Mouse (Mus musculus) gastrocnemius, adult 2 months (tissue): ENCODE results near the gene Gm17783. TPM values are rescaled to one million over a fixed set of nuclear protein-coding genes. Genes with fewer than 3 reads are reported as not detected.
"Not testable (repeated sequence)": the region's sequence is repeated elsewhere in the genome, so short reads cannot be mapped to it uniquely, and the experiment has no call there.

Source experiments
- DNase-seq: peaks from one replicate; pipeline ENCODE4 v3.0.0; 2022
- H3K27ac ChIP-seq: fragments of 200-600 bp; 2 replicates; pipeline ENCODE4 v1.8.1; 2022; ENCODE audit warnings: mild to moderate bottlenecking
- H3K4me3 ChIP-seq: fragments of 200-600 bp; 2 replicates; pipeline ENCODE4 v1.8.1; 2022; ENCODE audit warnings: mild to moderate bottlenecking, moderate library complexity
- CTCF ChIP-seq: fragments of 200-600 bp; IDR thresholded peaks from 2 replicates; pipeline ENCODE4 v1.8.1; 2022; ENCODE audit warnings: antibody characterized with exemption, mild to moderate bottlenecking, moderate library complexity
- intact Hi-C: fragments of 180-260 bp; cut with DNase I; formaldehyde crosslinking; loops from one replicate; pipeline ENCODE4 v1.15.1; 2025
- long read RNA-seq, 2 experiments: library from polyadenylated mRNA; stranded (forward); transcript quantifications; one replicate each; pipeline ENCODE4 v2.0.0; 2021
- total RNA-seq, 2 experiments: library from RNA; stranded (reverse); gene quantifications; 2 replicates each; pipeline ENCODE4 v1.2.3; 2021

The Gm17783 gene
- not detected for total RNA-seq
- long read RNA-seq, experiment 1 = 0 reads
- long read RNA-seq, experiment 2 = 0 reads

- no peak within 1 kb of the TSS for H3K27ac ChIP-seq
- H3K4me3 ChIP-seq = no peak within 1 kb of the TSS
- TF ChIP-seq CTCF = no peak
- DNase-seq = no peak
- intact Hi-C loops = no loop called here
Observed at GRCm38 (mm10) chr16:45531950-45532349, at the start of gene Gm17783. Gene Gm17783 (minus strand): TSS chr16:45532050.

- Histone ChIP-seq H3K27ac (no peak overlapping the region), H3K4me3 (no peak overlapping the region)
- intact Hi-C loops = no loop called here
- no peak for DNase-seq
- no peak for TF ChIP-seq CTCF
Observed at GRCm38 (mm10) chr16:45579883-45580282, 48.0 kb upstream of the Gm17783 start.

DNA sequence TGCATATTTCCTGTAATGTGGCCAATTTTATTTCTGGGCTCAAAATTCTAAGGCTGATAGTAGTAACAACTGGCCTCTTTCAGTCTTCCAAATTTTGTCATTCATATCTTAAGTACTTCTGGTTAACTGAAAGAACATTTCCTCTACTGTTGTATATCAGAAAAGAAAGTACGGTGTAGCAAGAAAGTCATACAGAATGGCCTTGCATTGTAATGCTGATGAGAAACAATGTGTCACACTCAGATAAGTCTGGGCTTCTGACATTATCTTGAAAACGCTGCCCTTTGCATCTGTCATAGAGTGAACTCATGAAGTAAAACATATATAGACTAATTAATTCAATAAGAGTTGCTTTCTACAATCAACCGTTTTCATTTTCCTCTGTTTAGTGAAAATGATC lies 40.5 kb upstream of the Gm17783 start:
- Histone ChIP-seq H3K4me3 (no peak overlapping the region), H3K27ac (no peak overlapping the region)
- no peak for DNase-seq
- no peak for TF ChIP-seq CTCF
- intact Hi-C loops = no loop called here

DNA sequence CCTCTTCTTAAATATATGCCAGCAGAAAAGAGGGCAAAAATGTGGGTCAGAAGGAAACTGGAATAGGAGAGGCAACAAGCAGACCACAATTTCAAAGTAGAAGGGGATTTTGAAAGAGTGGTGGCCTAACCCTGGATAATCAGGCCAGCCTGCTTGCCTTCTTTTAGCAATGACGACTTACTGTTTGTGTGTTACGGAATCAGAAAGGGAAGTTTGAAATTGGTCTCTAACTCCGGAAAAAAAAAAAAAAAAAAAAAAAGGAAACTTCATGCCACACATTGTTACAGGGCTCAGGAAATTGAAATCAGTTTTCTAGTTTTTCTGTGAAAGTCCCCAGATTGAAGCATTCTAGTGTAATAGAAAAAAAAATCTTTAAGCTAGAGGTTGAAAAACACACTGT lies 29.9 kb upstream of the Gm17783 start:
- Histone ChIP-seq H3K4me3 (no peak overlapping the region), H3K27ac (no peak overlapping the region)
- intact Hi-C loops = no loop called here
- TF ChIP-seq CTCF = no peak
- DNase-seq = no peak

- Histone ChIP-seq H3K27ac (no peak overlapping the region), H3K4me3 (no peak overlapping the region)
- no peak for DNase-seq
- intact Hi-C loops = no loop called here
- TF ChIP-seq CTCF = no peak
Observed at GRCm38 (mm10) chr16:45551579-45551978, 19.7 kb upstream of the Gm17783 start.

GRCm38 (mm10) chr16:45547982-45548381 lies 16.1 kb upstream of the Gm17783 start:
- Histone ChIP-seq H3K27ac (no peak overlapping the region), H3K4me3 (no peak overlapping the region)
- no peak for DNase-seq
- no peak for TF ChIP-seq CTCF
- intact Hi-C loops = no loop called here

- intact Hi-C loops = no loop called here
- H3K4me3 ChIP-seq = no peak overlapping the region
- no peak overlapping the region for H3K27ac ChIP-seq
- TF ChIP-seq CTCF = no peak
- no peak for DNase-seq
Observed at GRCm38 (mm10) chr16:45544341-45544740, 12.5 kb upstream of the Gm17783 start.

GRCm38 (mm10) chr16:45542108-45542507 lies 10.3 kb upstream of the Gm17783 start:
- TF ChIP-seq CTCF = no peak
- intact Hi-C loops = no loop called here
- Histone ChIP-seq H3K27ac (no peak overlapping the region), H3K4me3 (no peak overlapping the region)
- no peak for DNase-seq

DNA sequence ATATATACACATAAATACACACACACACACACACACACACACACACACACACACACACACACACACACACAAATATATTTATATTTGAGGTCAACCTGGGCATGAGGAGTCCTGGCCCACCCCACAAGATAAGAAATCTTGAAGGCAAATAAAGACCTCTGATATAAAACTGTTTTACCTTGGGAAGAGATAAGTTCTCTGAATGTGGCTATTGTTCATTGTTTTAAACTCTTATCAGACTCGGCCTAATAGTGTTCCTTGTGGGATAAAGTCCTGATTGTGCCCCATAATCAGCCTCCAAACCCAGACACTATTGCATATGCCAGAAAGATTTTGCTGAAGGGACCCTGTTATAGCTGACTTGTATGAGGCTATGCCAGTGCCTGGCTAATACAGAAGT lies 6.5 kb upstream of the Gm17783 start:
- H3K27ac ChIP-seq, DNase-seq, H3K4me3 ChIP-seq, intact Hi-C loops: not testable (repeated sequence)

DNA sequence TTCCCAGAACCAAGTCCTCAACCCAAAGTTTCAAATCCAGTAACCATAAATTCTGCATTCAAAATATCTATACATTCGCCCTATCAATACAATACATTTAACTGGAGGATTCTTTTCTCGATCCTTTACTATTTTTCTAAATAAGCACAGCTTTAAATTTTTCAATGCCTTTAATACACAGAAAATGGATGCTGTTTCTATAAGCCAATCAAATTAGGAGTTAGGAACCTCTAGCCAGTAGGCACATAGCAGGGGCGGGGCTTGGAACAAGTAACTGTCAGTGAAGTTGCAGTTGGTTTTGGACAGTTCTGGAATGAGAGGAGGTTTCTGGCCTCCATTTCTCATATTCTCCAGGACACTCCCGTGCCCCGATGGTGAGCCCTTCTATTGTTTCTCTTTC lies 3.2 kb upstream of the Gm17783 start, which contains the start of gene Slc9c1:
Gene Slc9c1, plus strand, starts transcription at position 301 of the 400 bp plus-strand sequence.
- DNase-seq = no peak
- no peak within 1 kb of the TSS for H3K4me3 ChIP-seq
- intact Hi-C loops = no loop called here
- H3K27ac ChIP-seq = no peak within 1 kb of the TSS
- TF ChIP-seq CTCF = no peak

DNA sequence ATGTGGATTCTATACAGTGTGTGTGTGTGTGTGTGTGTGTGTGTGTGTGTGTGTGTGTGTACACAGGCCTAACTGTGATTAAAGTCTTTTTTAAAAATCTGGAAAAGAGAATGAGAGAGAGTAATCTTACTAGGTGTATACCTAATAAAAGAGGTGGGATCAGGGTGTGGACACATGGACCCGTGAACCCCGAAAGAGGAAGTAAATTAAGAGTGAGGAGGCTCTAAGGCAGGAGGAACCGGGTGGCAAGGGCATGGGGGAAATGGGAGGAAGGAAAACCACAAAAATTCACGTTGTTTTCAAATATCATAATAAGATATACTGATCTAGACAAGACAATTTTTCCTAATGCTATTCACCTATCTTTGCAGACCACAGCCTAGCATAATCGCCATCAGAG lies 6.3 kb downstream of the Gm17783 start:
- intact Hi-C loops = no loop called here
- H3K4me3 ChIP-seq = no peak overlapping the region
- TF ChIP-seq CTCF = no peak
- no peak for DNase-seq
- no peak overlapping the region for H3K27ac ChIP-seq

GRCm38 (mm10) chr16:45495326-45495725 lies 36.5 kb downstream of the Gm17783 start:
- DNase-seq = no peak
- TF ChIP-seq CTCF = no peak
- intact Hi-C loops = no loop called here
- Histone ChIP-seq H3K4me3 (no peak overlapping the region), H3K27ac (no peak overlapping the region)

DNA sequence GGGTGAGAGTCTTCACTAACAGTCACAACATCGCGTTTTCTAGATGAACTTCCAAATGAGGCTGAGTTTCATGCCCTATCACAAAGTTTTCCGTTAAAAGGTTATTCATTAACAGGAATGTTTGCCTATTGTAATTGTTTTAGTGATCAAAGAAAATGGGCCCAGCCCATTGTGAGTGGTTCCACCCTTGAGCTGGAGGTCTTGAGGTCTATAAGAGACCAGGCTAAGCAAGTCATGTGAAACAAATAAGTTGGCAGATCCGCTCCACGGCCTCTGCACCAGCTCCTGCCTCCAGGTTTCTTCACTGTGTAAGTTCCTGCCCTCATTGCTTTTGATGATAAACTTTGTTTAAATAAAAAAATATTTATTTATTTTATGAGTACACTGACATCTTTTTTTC lies 38.9 kb downstream of the Gm17783 start, which contains the start of gene Gm609:
Gene Gm609, minus strand, starts transcription at position 43 of the 400 bp plus-strand sequence.
- no peak within 1 kb of the TSS for H3K4me3 ChIP-seq
- no peak for DNase-seq
- TF ChIP-seq CTCF = no peak
- intact Hi-C loops = no loop called here
- H3K27ac ChIP-seq = no peak within 1 kb of the TSS

DNA sequence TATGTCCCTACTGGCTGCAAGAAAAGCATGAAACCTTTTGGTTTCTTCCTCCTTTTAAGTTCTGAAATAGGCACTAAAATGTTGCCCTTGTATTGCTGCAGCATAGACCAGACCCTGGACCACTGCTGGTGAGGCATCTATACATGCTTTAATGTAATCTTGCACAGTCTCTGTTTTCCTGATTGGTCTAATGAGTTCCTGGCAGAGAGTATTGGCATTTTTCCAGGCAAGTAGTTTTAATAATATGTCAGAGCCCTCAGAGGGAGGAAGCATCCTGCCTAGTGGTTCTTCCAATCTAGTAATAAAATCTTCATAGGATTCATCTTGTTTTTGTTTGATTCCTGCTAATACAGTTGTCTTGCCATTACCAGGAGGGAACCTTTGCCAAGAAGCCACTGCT lies 54.9 kb downstream of the Gm17783 start:
- no peak for DNase-seq
- Histone ChIP-seq H3K4me3 (no peak overlapping the region), H3K27ac (no peak overlapping the region)
- intact Hi-C loops = no loop called here
- TF ChIP-seq CTCF = no peak

DNA sequence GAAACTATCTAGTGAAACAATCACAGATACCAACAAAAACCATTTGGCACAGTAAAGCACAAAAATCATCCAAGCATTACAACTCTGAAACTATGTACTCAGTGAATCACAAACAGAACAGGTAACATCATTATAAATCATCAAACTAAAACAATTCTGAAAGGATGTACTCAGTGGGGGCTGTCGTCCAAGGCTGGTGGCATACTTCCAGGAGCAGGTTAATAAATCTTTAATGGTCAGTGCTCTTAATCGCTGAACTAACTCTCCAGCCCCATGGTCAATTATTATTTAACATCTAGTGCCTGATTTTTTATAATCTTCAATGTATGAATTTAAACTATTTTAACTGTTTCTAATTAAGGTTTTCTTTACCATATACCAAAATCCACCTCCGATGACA lies 60.0 kb downstream of the Gm17783 start:
- intact Hi-C loops = not testable (repeated sequence)

More for the DNA sequence above, 60.0 kb downstream of the Gm17783 start:
- not testable (repeated sequence) for DNase-seq, H3K4me3 ChIP-seq, H3K27ac ChIP-seq

Other genes starting within 250 kb of the Gm17783 start
- 10 to 100 TPM; 10.4 to 20.1 TPM for gene Cd200, start 123.0 kb downstream of the Gm17783 start, total RNA-seq
- under 1 TPM; 0.08 to 0.23 TPM for gene Gm609, start 39.1 kb downstream of the Gm17783 start, total RNA-seq
- gene Slc9c1, start 3.3 kb upstream of the Gm17783 start, total RNA-seq = not detected
- not detected for gene Gcsam, start 78.3 kb upstream of the Gm17783 start, total RNA-seq
- not detected for gene BC016579, start 122.0 kb upstream of the Gm17783 start, total RNA-seq
- not detected for gene Tmprss7, start 161.6 kb upstream of the Gm17783 start, total RNA-seq
- 1 to 10 TPM in 1 of 2 experiments, under 1 TPM in 1; 0.26 to 1.2 TPM for gene Tagln3, start 192.6 kb upstream of the Gm17783 start, total RNA-seq
- gene Abhd10, start 210.9 kb upstream of the Gm17783 start, total RNA-seq = 10 to 100 TPM; 11.4 to 13.6 TPM